Mouse (Mus musculus) bone marrow, adult 2 months (tissue): ENCODE data around the gene Erbb2.

Experiments
- CTCF ChIP-seq: fragments of 200-500 bp; IDR thresholded peaks from 2 replicates; pipeline ENCODE4 v1.5.1; 2011; ENCODE audit warnings: low read length, control low read depth; ENCODE audit not compliant: control insufficient read depth, insufficient read depth
- POLR2A ChIP-seq: fragments of 200-500 bp; IDR thresholded peaks from 2 replicates; pipeline ENCODE4 v1.6.1; 2011; ENCODE audit warnings: low read depth, mild to moderate bottlenecking, control low read depth, low read length, borderline replicate concordance; ENCODE audit not compliant: control insufficient read depth

DNA sequence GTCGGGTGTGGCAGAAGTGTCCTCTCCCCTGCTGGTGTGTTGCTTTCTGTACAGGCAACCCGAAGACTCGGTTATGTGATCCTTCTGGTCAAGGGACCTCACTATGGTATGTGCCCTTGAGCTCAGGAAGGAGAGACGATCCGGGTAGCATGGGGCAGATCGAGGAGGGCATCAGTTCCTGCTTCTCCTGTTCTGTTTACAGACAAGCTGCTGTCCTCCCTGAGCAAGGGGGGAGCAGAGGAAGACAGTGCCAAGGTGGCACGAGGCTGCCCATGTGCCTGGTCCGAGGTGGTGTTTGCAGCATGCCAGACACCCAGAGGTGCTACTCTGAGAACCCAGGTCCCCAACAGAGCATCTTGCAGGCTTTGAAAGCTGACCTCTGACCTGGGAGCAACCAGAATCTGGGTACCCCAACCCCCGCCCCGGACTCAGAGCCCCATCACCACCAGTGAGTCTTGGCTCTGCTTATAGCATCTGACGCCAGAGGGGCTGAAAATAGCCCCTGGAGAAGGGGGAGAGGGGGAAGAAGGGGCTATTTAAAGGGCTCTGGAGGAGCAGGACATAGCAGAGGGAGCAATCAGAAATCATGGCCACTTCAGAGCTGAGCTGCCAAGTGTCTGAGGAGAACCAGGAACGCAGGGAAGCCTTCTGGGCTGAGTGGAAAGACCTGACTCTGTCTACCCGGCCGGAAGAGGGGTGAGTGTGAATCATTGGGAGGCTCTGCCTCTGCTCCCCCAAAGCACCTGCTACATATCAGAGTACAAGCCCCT, 28.8 kb upstream of the Erbb2 start, which contains the start of gene Tcap:
- no peak for TF ChIP-seq POLR2A
- no peak for TF ChIP-seq CTCF
